Mouse (Mus musculus): Measurements from ENCODE around the gene Ephb6.

The Ephb6 gene

GRCm38 (mm10) chr6:41641173-41641866, 36.0 kb downstream of the Ephb6 start:
- Histone ChIP-seq H3K27me3 (ENCODE audit: control insufficient read depth, insufficient read depth, low read length, poor library complexity, severe bottlenecking) (no peaks in the 10 kb centered on the region), H3K36me3 (ENCODE audit: control insufficient read depth, insufficient read depth, low read length, poor library complexity, severe bottlenecking) (no peaks in the 10 kb centered on the region)
- no peak for DNase-seq (ENCODE audit: low read depth, low spot score)

- Histone ChIP-seq H3K36me3 (ENCODE audit: control insufficient read depth, insufficient read depth, low read length, poor library complexity, severe bottlenecking) (no peaks in the 10 kb centered on the region), H3K27me3 (ENCODE audit: control insufficient read depth, insufficient read depth, low read length, poor library complexity, severe bottlenecking) (no peaks in the 10 kb centered on the region)
- no peak for DNase-seq (ENCODE audit: low read depth, low spot score)
Observed at GRCm38 (mm10) chr6:41642765-41643164, 37.5 kb downstream of the Ephb6 start.

- Histone ChIP-seq H3K36me3 (ENCODE audit: control insufficient read depth, insufficient read depth, low read length, poor library complexity, severe bottlenecking) (no peaks in the 10 kb centered on the region), H3K27me3 (ENCODE audit: control insufficient read depth, insufficient read depth, low read length, poor library complexity, severe bottlenecking) (no peaks in the 10 kb centered on the region)
- no peak for DNase-seq (ENCODE audit: low read depth, low spot score)
Observed at GRCm38 (mm10) chr6:41643227-41643626, 37.9 kb downstream of the Ephb6 start.

- no peak for DNase-seq (ENCODE audit: low read depth, low spot score)
- Histone ChIP-seq H3K27me3 (ENCODE audit: control insufficient read depth, insufficient read depth, low read length, poor library complexity, severe bottlenecking) (no peaks in the 10 kb centered on the region), H3K36me3 (ENCODE audit: control insufficient read depth, insufficient read depth, low read length, poor library complexity, severe bottlenecking) (no peaks in the 10 kb centered on the region)
Observed at GRCm38 (mm10) chr6:41646220-41646619, 40.9 kb downstream of the Ephb6 start.

GRCm38 (mm10) chr6:41646672-41647071, 41.4 kb downstream of the Ephb6 start:
- DNase-seq (ENCODE audit: low read depth, low spot score): no peak
- Histone ChIP-seq H3K27me3 (ENCODE audit: control insufficient read depth, insufficient read depth, low read length, poor library complexity, severe bottlenecking) (no peaks in the 10 kb centered on the region), H3K36me3 (ENCODE audit: control insufficient read depth, insufficient read depth, low read length, poor library complexity, severe bottlenecking) (no peaks in the 10 kb centered on the region)

- H3K27me3 ChIP-seq (ENCODE audit: control insufficient read depth, insufficient read depth, low read length, poor library complexity, severe bottlenecking): no peaks in the 10 kb centered on the region
- no peak for DNase-seq (ENCODE audit: low read depth, low spot score)
Observed at GRCm38 (mm10) chr6:41653173-41653572, 47.9 kb downstream of the Ephb6 start.

GRCm38 (mm10) chr6:41654648-41655047, 49.4 kb downstream of the Ephb6 start:
- DNase-seq (ENCODE audit: low read depth, low spot score): no peak
- Histone ChIP-seq H3K27me3 (ENCODE audit: control insufficient read depth, insufficient read depth, low read length, poor library complexity, severe bottlenecking) (no peaks in the 10 kb centered on the region), H3K36me3 (ENCODE audit: control insufficient read depth, insufficient read depth, low read length, poor library complexity, severe bottlenecking) (no peaks in the 10 kb centered on the region)

More at GRCm38 (mm10) chr6:41653173-41653572, 47.9 kb downstream of the Ephb6 start:
- H3K36me3 ChIP-seq (ENCODE audit: control insufficient read depth, insufficient read depth, low read length, poor library complexity, severe bottlenecking): no peaks in the 10 kb centered on the region

- DNase-seq (ENCODE audit: low read depth, low spot score): no peak
- H3K36me3 ChIP-seq (ENCODE audit: control insufficient read depth, insufficient read depth, low read length, poor library complexity, severe bottlenecking): no peaks in the 10 kb centered on the region
- no peaks in the 10 kb centered on the region for H3K27me3 ChIP-seq (ENCODE audit: control insufficient read depth, insufficient read depth, low read length, poor library complexity, severe bottlenecking)
Observed at GRCm38 (mm10) chr6:41658487-41658886, 53.2 kb downstream of the Ephb6 start.

- DNase-seq (ENCODE audit: low read depth, low spot score): no peak
- no peaks in the 10 kb centered on the region for H3K27me3 ChIP-seq (ENCODE audit: control insufficient read depth, insufficient read depth, low read length, poor library complexity, severe bottlenecking)
Observed at GRCm38 (mm10) chr6:41662320-41662719, 57.0 kb downstream of the Ephb6 start.

More at GRCm38 (mm10) chr6:41662320-41662719, 57.0 kb downstream of the Ephb6 start:
- no peaks in the 10 kb centered on the region for H3K36me3 ChIP-seq (ENCODE audit: control insufficient read depth, insufficient read depth, low read length, poor library complexity, severe bottlenecking)

Measured in splenic B cell, adult 2 months (primary cell).